Mouse (Mus musculus): ENCODE measurements around the gene Rgs10.
"Not testable (repeated sequence)": the region's sequence is repeated elsewhere in the genome, so short reads cannot be mapped to it uniquely, and the experiment has no call there.

The Rgs10 gene

DNA sequence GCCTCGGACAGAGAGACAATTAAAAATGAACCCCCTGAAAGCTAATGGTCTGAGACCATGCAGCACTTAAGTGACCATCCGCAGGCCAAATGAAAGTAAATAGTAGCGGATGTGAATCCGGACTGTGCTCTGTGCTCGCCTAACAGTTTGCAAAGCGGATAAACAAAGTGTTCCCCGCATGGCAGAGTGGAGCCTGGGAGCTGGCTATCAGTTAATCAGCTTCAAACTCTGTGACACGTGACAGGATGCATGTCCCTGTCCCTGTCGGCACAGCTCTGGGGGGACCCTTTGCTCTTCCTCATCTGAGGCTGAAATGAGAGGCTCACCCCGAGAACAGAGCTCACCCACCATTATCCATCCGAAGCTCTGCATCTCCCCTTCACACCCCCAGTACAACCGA lies 49.2 kb downstream of the Rgs10 start:
- DNase-seq = no peak

DNA sequence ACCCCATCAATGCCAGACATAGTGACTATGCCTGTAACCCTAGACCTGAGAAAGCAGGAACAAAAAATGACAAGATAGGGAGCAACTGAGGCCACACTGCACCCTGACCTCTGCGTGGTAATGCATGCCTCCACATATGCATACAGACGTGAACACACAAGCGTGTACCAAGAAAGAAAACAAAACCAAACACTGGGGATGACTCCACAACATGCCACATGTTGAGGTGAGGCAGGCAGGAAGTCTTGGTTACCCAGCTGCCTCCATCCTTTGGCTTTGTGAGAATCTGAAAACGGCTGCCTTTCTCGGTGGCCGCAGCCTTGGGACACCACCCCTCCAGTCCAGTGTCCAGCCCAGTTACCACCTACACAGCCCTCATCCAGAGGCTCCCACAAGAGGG lies 49.7 kb downstream of the Rgs10 start:
- DNase-seq = no peak

DNA sequence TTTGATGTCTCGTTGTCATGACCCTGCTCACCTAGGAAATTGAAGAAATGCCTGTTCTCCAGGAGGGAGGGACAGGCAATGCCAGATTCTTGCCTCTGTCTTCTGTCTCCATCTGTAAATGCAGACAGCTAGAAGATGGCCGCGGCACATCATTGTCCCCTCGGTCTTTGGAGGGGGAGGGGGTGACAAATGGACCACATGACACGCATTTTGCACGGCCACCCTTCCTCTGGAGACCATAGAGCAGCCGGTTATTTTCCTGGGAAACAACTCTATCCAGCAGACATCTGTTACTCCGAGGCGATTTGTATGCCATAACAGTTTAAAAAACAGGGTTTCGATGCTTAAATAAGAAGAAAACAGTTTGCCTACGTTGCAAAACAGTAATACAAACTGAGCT lies 51.9 kb downstream of the Rgs10 start:
- no peak for DNase-seq

DNA sequence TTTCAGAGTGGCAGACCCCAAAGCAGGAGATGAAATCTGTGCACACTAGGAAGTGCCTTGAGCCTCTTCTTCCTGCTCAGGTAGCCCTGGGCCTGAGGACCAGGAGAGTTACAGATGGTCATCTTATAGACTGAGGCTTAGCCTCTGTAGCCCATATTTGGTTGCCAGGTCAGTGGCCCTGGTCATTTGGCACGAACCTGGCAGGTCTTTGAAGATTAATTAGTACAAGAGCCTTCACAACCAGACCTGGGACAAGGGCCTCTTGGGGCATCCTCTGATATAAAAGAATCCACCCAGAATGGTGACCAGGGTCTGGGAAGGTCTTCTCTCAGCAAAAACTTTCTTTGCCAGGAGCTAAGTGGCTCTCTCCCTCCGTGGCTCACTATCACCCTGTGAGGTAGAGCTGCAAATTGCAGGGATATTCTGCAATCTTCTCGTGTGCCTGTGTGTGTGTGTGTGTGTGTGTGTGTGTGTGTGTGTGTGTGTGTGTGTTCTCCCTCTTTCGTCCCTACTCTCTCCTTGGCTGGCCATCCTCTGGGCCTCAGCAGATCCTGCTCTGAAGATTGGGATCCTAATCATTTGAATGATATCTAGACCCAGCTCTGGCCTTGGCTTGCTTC lies 53.4 kb downstream of the Rgs10 start:
- no peak for DNase-seq

GRCm38 (mm10) chr7:128364526-128364925 lies 54.0 kb downstream of the Rgs10 start:
- DNase-seq = no peak

DNA sequence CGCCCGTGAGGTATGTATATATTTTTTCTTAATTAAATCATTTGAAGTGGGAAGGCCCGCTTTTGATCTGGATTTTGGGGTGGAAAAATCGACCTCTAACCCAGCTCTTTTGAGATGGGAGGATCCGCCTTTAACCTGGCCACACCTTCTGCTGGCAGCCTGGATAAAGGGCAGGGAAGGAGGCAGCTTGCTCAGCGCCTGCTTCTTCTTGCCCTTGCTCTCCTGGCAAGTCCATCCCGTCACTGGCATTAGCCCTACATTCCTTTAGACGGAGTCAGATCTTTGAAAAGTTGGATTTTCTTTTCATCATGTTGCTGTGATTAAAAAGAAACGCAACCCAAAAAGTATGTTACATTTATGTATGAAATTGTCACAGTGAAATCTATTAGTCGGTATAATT lies 54.8 kb downstream of the Rgs10 start:
- no peak for DNase-seq

GRCm38 (mm10) chr7:128362916-128363315 lies 55.6 kb downstream of the Rgs10 start:
- no peak for DNase-seq

DNA sequence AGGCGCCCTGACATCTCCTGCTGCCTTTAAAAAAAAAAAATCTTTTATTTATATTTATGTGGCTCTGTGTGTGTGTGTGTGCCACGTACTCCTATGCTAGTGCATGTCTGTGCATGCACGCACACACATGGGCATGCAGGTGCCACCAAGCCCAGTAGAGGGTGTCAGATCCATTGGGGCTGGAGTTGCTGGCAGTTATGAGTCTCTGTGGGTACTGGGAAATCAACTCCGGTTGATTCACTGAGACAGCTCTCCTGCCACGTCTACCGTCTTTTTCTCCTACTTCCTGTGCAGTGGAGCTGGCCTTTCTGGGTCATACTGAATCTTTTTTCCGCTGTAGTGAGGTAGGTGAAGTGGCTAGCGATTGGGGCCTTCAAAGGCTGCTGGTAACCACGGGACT lies 58.8 kb downstream of the Rgs10 start:
- no peak for DNase-seq

GRCm38 (mm10) chr7:128359164-128359563 lies 59.4 kb downstream of the Rgs10 start:
- DNase-seq = no peak

DNA sequence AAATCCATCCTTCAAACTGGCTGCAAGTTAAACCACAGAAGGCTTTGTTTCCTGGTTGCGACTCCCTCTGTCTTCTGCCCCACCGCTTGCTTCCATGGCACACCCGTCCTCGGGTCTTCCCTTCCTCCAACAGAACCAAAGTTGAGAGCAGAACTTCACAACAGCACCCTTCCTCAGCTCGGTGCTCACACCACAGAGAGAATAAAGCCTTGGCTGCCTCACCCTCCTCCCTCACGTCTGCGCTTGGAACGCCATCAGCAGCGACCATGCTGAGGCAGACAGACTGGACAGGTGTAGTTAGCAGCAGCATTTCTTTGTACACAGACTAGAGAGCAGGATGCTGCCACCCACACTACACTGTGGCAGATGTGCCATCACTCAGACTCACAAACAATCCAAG lies 59.8 kb downstream of the Rgs10 start:
- DNase-seq = no peak

DNA sequence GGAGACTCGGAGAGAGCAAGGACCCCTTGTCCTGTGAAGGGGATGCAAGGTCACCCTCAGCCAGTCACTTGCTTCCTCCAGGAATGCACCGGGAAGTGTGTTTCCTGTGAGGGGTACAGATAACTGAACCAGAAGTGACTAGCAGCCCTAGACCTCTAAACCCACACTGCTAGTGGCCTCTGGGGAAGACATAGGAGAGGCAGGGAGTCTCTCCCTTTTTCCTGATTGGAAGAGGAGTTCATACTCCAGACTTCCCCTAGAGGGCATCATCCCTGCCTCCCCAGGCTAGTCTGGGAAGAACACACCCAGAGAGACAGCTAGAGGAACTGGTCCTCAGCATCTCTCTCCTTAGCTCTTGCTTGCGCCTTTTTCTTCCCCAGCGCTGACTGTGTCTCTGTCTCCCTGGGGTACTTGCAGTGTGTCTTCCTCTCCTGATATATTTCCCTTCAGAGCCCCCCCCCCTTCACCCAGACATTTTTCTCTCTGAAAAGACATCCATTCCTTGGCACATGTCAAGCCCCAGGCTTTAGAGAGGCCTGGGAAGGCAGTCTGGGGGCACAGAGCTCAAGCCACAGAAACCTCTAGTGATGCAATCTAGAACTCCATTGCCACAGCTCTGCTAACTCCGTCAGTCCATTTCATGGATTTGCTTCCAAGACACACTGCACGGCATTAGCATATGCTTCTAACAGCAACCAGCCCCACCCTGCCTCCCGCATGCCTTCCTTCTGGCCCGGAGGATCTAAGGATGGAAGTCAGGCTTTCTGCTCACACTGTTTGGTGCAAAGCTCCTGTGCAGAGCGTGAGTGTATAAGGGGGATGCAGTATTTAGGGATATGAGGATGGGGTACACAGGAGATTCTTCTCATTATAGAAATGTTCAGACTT lies 61.4 kb downstream of the Rgs10 start:
- DNase-seq = peak; percentile 25

DNA sequence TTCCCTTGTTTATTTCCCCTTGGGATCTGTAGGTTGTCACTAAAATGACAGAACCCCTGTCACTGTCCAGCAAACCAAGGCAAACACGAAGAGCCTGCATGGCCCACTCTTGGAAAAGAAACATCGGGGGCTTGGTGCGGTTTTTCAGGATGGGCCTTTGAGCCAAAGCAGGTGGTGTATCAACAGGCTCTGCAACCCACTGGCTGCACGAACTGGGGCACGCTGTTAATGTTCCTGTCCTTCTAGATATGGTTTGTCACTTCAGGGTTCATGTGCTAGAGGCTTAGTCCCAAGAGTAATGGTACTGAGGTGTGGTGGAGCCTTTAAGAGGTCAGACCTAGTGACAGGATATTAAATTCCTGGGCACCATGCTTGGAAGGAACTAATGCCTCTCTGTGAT lies 63.1 kb downstream of the Rgs10 start:
- no peak for DNase-seq

- DNase-seq = no peak
These were observed 65.8 kb downstream of the Rgs10 start for GRCm38 (mm10) chr7:128352721-128353120.

DNA sequence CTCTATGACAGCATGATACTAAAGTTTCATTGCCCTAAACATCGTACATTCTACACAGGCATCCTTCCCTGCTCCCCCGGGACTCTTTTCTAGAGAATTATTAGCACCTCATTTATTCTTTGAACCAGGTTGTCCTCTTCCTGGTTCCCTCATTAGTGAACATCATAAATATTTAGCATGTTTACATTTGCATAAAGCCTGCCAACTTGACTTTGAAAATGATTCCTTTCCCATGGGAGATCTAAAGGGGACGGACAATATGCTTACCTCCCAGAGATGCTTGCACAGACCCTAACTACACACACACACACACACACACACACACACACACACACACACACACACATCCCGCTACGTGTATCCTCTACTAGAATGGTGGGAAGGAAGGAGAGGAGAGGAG lies 67.4 kb downstream of the Rgs10 start:
- no peak for DNase-seq

DNA sequence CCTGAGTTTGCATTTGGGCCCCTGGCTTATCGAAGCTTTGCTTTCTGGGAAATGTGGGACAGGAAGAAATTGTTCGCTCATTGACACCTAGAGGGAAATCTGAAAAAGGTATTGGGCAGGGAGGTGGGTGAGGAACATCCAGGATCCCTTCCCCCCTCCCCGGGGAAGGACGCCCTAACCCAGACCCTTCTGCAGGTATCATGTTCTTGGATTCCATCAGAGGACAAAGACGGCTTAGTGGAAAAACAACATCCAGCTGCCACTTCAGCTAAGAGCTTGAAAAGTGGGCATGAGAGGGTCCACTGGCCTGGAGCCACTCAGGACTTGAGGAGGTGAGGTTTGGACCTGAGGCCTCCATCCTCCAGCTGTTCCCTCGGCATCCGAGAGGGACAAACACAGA lies 68.2 kb downstream of the Rgs10 start:
- DNase-seq = no peak

- no peak for DNase-seq
These were observed 68.8 kb downstream of the Rgs10 start for GRCm38 (mm10) chr7:128349751-128350150.

DNA sequence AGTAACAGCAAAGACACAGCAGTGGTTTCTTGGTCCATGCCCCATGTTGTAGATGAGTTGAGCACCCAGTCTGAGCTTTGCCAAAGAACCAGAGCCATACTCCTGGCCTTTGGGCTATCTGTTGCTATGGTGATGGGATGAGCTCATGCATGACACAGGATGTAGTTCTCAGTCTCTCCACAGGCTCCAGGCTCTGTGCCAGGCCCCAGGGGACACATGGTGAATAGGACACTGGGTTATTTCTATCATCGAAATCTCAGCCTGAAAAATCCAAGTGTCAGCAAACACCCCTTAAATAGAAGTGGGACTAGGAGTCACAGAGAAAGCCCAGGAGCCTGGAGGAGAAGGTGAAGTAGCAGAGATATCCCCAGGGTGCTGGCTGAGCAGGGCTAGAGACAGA lies 70.0 kb downstream of the Rgs10 start:
- DNase-seq = peak; percentile 84

DNA sequence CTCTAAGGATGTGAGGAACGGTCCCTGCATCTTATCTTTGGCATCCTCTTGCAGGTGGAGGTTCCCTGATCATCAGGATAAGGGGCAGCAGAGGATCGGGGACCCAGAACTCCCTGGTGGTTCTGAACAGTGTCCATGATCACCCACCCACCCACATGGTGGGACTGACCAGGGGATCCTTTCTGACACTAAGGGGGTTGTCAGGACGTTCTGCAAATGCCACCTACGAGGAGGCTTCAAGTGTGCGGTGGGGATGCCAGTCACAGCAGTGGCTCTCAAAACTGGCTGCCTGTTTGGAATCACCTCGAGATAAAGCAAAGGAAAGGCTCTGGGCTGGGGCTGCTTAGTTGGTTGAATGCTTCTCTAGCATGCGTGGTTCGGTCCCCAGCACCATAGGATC lies 71.6 kb downstream of the Rgs10 start:
- DNase-seq = no peak

GRCm38 (mm10) chr7:128346522-128346921 lies 72.0 kb downstream of the Rgs10 start:
- DNase-seq = no peak

DNA sequence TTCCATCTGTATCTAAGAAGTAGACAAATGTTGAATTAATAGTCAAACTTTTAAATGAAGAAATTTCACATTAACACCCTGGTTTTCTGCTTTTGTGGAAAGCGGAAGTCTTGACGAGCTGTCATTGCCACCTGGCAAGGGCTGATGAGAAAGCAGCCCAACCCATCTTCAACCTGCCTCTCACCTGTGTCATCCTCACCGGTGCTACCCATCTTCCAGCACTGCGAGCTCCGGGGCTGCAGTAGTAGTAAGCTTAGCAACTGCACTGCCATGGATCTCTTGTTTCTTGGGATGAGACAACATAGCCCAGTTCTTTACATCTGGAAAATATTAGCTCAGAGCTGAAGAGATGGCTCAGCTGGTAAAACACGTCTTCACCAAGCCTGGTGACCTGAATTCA lies 72.9 kb downstream of the Rgs10 start:
- no peak for DNase-seq

- DNase-seq = peak; percentile 87
These were observed 73.5 kb downstream of the Rgs10 start for GRCm38 (mm10) chr7:128344928-128345653.

DNA sequence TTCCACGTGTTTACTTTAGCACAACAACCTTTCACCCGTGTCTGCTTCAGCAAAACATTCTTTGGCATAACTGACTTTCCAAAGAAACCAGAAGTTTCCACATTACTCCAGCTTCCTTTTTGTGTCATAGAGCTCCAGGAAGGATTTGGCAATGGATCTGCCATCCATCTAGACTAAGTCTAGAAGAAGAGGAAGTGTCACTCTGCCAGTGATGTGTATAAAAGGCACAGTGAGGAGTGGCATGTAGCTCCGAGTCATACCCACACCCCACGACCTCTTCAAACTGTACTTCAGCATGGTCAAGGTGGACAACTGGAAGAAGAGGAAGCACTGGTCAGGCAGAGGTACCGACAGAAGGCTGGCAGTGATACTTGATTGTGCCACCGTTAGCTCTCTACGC lies 74.1 kb downstream of the Rgs10 start:
- DNase-seq = no peak

GRCm38 (mm10) chr7:128342691-128343090 lies 75.9 kb downstream of the Rgs10 start:
- DNase-seq = not testable (repeated sequence)

DNA sequence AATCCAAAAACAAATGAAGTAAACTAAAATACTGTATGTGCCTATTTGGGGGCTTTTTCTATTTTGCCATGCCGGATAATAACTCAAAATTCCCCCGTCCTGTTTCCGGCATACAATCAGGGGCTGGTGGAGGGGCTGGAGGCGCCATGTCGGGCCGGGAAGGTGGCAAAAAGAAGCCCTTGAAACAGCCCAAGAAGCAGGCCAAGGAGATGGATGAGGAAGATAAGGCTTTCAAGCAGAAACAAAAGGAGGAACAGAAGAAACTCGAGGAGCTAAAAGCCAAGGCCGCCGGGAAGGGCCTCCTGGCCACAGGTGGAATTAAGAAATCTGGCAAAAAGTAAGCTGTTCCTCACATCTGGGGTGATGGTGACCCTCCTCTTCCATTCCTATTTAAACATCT lies 78.2 kb downstream of the Rgs10 start:
- not testable (repeated sequence) for DNase-seq
